Mouse (Mus musculus) stomach, postnatal 0 days (tissue): ENCODE data around the gene Sik3.

ENCODE experiments used
- CTCF ChIP-seq: IDR thresholded peaks from 2 replicates; pipeline ENCODE4 v1.5.1; 2016; ENCODE audit warnings: antibody characterized with exemption, low read depth, mild to moderate bottlenecking, moderate library complexity
- EP300 ChIP-seq: optimal IDR thresholded peaks from 2 replicates; pipeline ENCODE3; 2016; ENCODE audit warnings: antibody characterized with exemption

DNA sequence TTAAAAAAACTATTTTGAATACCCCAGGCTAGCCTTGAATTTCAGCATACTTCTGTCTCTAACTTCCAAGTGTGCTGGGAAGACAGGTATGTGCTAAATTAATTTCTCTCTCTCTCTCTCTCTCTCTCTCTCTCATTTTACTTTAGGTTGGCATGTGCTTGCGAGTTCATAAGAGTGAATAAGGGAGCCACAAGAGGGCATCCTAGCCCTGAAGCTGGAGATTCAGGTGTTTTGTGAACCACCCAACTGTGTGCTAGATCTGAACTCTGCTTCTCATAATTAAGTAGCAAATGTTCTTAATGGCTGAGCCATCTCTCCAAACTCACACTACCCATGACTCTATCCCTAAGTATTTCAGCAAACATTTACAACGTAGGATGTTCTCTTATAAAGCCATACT lies 35.7 kb upstream of the Sik3 start:
- peak; percentile 58 for TF ChIP-seq CTCF
- TF ChIP-seq EP300: no peak
